In the genomic region with DNA sequence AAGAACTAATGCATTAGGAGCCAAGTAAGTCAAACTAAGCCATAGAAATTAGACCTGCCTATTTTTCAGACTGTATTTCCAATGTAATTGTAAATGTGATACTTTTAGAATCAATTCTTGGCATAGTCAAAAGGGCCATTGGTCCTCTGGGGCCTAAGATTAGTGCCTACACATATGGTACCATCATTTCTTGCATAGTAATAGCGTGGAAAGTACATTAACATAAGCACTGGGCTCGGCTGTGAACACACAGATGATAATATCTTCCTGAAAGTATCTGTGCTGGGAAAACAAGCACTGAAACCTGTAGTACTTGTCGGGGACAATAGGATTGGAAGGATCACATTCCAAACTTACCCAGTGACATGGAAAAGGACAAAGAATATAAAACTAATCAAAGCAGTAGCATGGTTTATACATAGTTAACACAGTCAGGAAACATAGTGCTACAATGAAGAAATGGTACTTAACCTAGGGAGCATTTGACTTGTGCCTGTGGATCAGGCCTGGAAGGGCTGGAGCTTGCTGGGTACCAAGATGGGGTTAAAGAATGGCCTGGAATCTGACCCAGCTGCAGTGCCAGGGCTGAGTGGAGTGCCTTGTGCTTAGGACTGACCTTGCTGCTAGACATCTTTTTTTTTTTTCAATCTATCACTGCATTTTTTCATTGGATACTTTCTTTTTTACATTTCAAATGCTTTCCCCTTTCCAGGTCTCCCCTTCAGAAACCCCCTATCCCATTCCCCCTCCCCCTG, we compare ENCODE assay signal across 19 mouse cellular contexts. TPM values are rescaled to one million over a fixed set of nuclear protein-coding genes. Genes with fewer than 3 reads are reported as not detected.
DNase-seq lines count a peak whose midpoint lies in the region; ATAC-seq and TF ChIP-seq lines count a peak whose summit lies in the region.
"Had no signal": no experiment of that assay in that cellular context is flagged by ENCODE, and none has a peak within 500 bp of the region (broad histone marks: within the 10 kb centered on the region; RNA-seq: fewer than 3 reads in every experiment).

No protein-coding gene starts in this region.

- no peak for ATAC-seq in embryonic facial prominence, embryonic 13.5 days (ENCODE audit: insufficient number of reproducible peaks, insufficient read depth, low FRiP score, low TSS enrichment, low read depth)
- no peak for ATAC-seq in stomach, postnatal 0 days (ENCODE audit: low FRiP score, low TSS enrichment)
- ATAC-seq: forebrain, embryonic 14.5 days had no signal

- H3K27ac ChIP-seq in embryonic facial prominence, embryonic 13.5 days: peak overlapping the region; percentile 34; the same call in 1 of the 2 replicates
- H3K27ac ChIP-seq in embryonic facial prominence, embryonic 10.5 days (replicated peaks): no peak overlapping the region
- H3K27ac ChIP-seq in stomach, postnatal 0 days (replicated peaks): peak overlapping the region; percentile 56
- H3K27ac ChIP-seq: hindbrain, embryonic 13.5 days; limb, embryonic 15.5 days; liver, embryonic 15.5 days had no signal

- WGBS in embryonic facial prominence, embryonic 13.5 days: 58% methylated on average over 3 of the region's 3 CpGs
- WGBS in embryonic facial prominence, embryonic 10.5 days: 76% methylated on average over 3 of the region's 3 CpGs
- 62% methylated on average over 3 of the region's 3 CpGs for WGBS in stomach, postnatal 0 days

- peaks cover 39% of the 10 kb centered on the region for H3K36me3 ChIP-seq in embryonic facial prominence, embryonic 13.5 days
- peaks cover 33% of the 10 kb centered on the region for H3K36me3 ChIP-seq in embryonic facial prominence, embryonic 10.5 days (replicated peaks)
- H3K36me3 ChIP-seq in stomach, postnatal 0 days (ENCODE audit: control insufficient read depth, insufficient read depth, low read length): peaks cover 22% of the 10 kb centered on the region

- no peaks in the 10 kb centered on the region for H3K9me3 ChIP-seq in embryonic facial prominence, embryonic 13.5 days
- no peaks in the 10 kb centered on the region for H3K9me3 ChIP-seq in embryonic facial prominence, embryonic 10.5 days
- no peaks in the 10 kb centered on the region for H3K9me3 ChIP-seq in stomach, postnatal 0 days (ENCODE audit: control insufficient read depth, low read length)
- H3K9me3 ChIP-seq: hindbrain, embryonic 13.5 days; limb, embryonic 15.5 days; liver, embryonic 15.5 days had no signal

- H3K4me1 ChIP-seq in embryonic facial prominence, embryonic 13.5 days: peaks cover 7% of the 10 kb centered on the region; the same call in 1 of the 2 replicates
- peaks cover 18% of the 10 kb centered on the region for H3K4me1 ChIP-seq in embryonic facial prominence, embryonic 10.5 days
- no peaks in the 10 kb centered on the region for H3K4me1 ChIP-seq in stomach, postnatal 0 days (replicated peaks; ENCODE audit: control insufficient read depth, insufficient read depth)
- H3K4me1 ChIP-seq: hindbrain, embryonic 13.5 days; liver, embryonic 15.5 days had no signal

- no peak for TF ChIP-seq EP300 in stomach, postnatal 0 days (optimal IDR thresholded peaks at IDR 0.05)

- H3K4me3 ChIP-seq in embryonic facial prominence, embryonic 13.5 days: no peak overlapping the region
- H3K4me3 ChIP-seq in embryonic facial prominence, embryonic 10.5 days: no peak overlapping the region
- H3K4me3 ChIP-seq in stomach, postnatal 0 days (ENCODE audit: low read depth, low read length): no peak overlapping the region
- H3K4me3 ChIP-seq: hindbrain, embryonic 13.5 days; limb, embryonic 15.5 days; liver, embryonic 15.5 days had no signal

- DNase-seq in embryonic facial prominence, embryonic 10.5 days (ENCODE audit: low spot score): no peak
- peak; percentile 58 to 66 for DNase-seq in kidney, adult 8-10 months
- no peak for DNase-seq in kidney, adult 18-20 months
- peak; percentile 13 for DNase-seq in lung, postnatal 36 days
- DNase-seq in lung, postnatal 4 days: no peak
- DNase-seq in stomach, postnatal 0 days (ENCODE audit: low spot score): no peak
- no peak for DNase-seq in urinary bladder, adult 18-20 months (ENCODE audit: low spot score in 2 of 2)
- DNase-seq: adrenal gland, postnatal 10 days; cerebellum, adult 9-10 months; gastrocnemius, postnatal 14 days; retina, postnatal 1 day; right cerebral cortex, postnatal 4 days had no signal

- H3K4me2 ChIP-seq in embryonic facial prominence, embryonic 13.5 days: no peak overlapping the region
- H3K4me2 ChIP-seq in stomach, postnatal 0 days (replicated peaks; ENCODE audit: low read depth): no peak overlapping the region
- H3K4me2 ChIP-seq: hindbrain, embryonic 13.5 days; limb, embryonic 15.5 days; liver, embryonic 15.5 days had no signal

- TF ChIP-seq CTCF in stomach, postnatal 0 days (IDR thresholded peaks at IDR 0.05; ENCODE audit: low read depth): no peak

- no peak overlapping the region for H3K9ac ChIP-seq in embryonic facial prominence, embryonic 13.5 days
- no peak overlapping the region for H3K9ac ChIP-seq in stomach, postnatal 0 days (ENCODE audit: low read length)
- H3K9ac ChIP-seq: hindbrain, embryonic 13.5 days; limb, embryonic 15.5 days; liver, embryonic 15.5 days had no signal

- H3K27me3 ChIP-seq in embryonic facial prominence, embryonic 13.5 days: no peaks in the 10 kb centered on the region
- no peaks in the 10 kb centered on the region for H3K27me3 ChIP-seq in embryonic facial prominence, embryonic 10.5 days (replicated peaks; ENCODE audit: low read depth, poor library complexity, severe bottlenecking)
- H3K27me3 ChIP-seq in stomach, postnatal 0 days (ENCODE audit: control insufficient read depth, insufficient read depth, low read length): no peaks in the 10 kb centered on the region
- H3K27me3 ChIP-seq: hindbrain, embryonic 13.5 days; limb, embryonic 15.5 days; liver, embryonic 15.5 days had no signal

RNA-seq across cellular contexts. Expression of gene Itprid2, which starts 29.6 kb away (rescaled TPM):
- 10.4 and 11.8 TPM in 2 replicates for polyA plus RNA-seq in embryonic facial prominence, embryonic 13.5 days (2015; fragmentation: Nextera tagmentation; extraction: Ambion mirVana)
- 6.1 and 6.6 TPM in 2 replicates for polyA plus RNA-seq in embryonic facial prominence, embryonic 10.5 days (2016; fragmentation: Nextera tagmentation; extraction: Ambion mirVana)
- 23.3 and 25.2 TPM in 2 replicates for polyA plus RNA-seq in stomach, postnatal 0 days (2015; fragmentation: Nextera tagmentation; extraction: Ambion mirVana)

RNA-seq across cellular contexts. Expression of gene Ppp1r1c, which starts 42.9 kb away (rescaled TPM):
- 0.53 and 0.99 TPM in 2 replicates for polyA plus RNA-seq in embryonic facial prominence, embryonic 13.5 days (2015; fragmentation: Nextera tagmentation; extraction: Ambion mirVana)
- 9.4 and 16.2 TPM in 2 replicates for polyA plus RNA-seq in embryonic facial prominence, embryonic 10.5 days (2016; fragmentation: Nextera tagmentation; extraction: Ambion mirVana)
- 0.04 TPM in 1 of 2 replicates, not detected in the other for polyA plus RNA-seq in stomach, postnatal 0 days (2015; fragmentation: Nextera tagmentation; extraction: Ambion mirVana)
- polyA plus RNA-seq: heart, postnatal 0 days; intestine, embryonic 14.5 days; liver, embryonic 15.5 days had no signal

Comparison
In these comparisons a context has a peak if more than half of its experiments do, and no peak if none do; other contexts are left out.
1. DNase-seq: peak in kidney, adult 8-10 months (2 of 2) and lung, postnatal 36 days (single experiment); none in embryonic facial prominence, embryonic 10.5 days (single experiment), kidney, adult 18-20 months (single experiment), lung, postnatal 4 days (0 of 2), stomach, postnatal 0 days (single experiment) and urinary bladder, adult 18-20 months (0 of 2).